8 mouse cellular contexts compared by ENCODE assay signal in genomic region chr6:86523242-86523754, GRCm38 (mm10). TPM values are rescaled to one million over a fixed set of nuclear protein-coding genes. Genes with fewer than 3 reads are reported as not detected.
DNase-seq lines count a peak whose midpoint lies in the region; ATAC-seq and TF ChIP-seq lines count a peak whose summit lies in the region.

No protein-coding gene starts in this region.

- no peaks in the 10 kb centered on the region; the same call in 1 of the 2 replicates for H3K36me3 ChIP-seq in kidney, adult 2 months (ENCODE audit: control insufficient read depth, insufficient read depth, low read length)
- peaks cover 39% of the 10 kb centered on the region for H3K36me3 ChIP-seq in hindbrain, embryonic 10.5 days
- H3K36me3 ChIP-seq in midbrain, embryonic 11.5 days (ENCODE audit: control insufficient read depth, insufficient read depth, low read length), result 0 out of 2 replicates have a peak, but pooled peaks cover 2% of the 10 kb centered on the region

- peak overlapping the region; percentile 68 for H3K4me3 ChIP-seq in kidney, adult 2 months (ENCODE audit: insufficient read depth, low read depth, low read length)
- peak overlapping the region; percentile 96 for H3K4me3 ChIP-seq in hindbrain, embryonic 10.5 days
- peak overlapping the region; percentile 98 for H3K4me3 ChIP-seq in midbrain, embryonic 11.5 days (ENCODE audit: low read depth, low read length)

- peak; percentile 22 for DNase-seq in kidney, adult 2 months
- no peak for DNase-seq in kidney, adult 9 months
- peak; percentile 48 for DNase-seq in NIH3T3 (ENCODE audit: low read depth)
- DNase-seq in hindbrain, embryonic 10.5 days (ENCODE audit: low spot score), result no peak
- peak; percentile 84 for DNase-seq in midbrain, embryonic 11.5 days (ENCODE audit: low spot score, missing footprints)
- DNase-seq in thymus, postnatal 14 days, result no peak
- DNase-seq in gastrocnemius, postnatal 36 days, result no peak

- intact Hi-C loops in gastrocnemius, postnatal 36 days (cut with DNase I), result loop anchor here (5.0 kb wide), 1 partner anchor 36 kb away; no protein-coding TSS in a partner anchor

- peak overlapping the region; percentile 56 for H3K27ac ChIP-seq in kidney, adult 2 months (ENCODE audit: insufficient read depth, low read depth, low read length)
- H3K27ac ChIP-seq in hindbrain, embryonic 10.5 days, result peak overlapping the region; percentile 99
- H3K27ac ChIP-seq in midbrain, embryonic 11.5 days (ENCODE audit: low read depth, low read length), result peak overlapping the region; percentile 81; the same call in 1 of the 2 replicates

- no peak for ATAC-seq in midbrain, embryonic 11.5 days (ENCODE audit: low FRiP score)
- no peak for ATAC-seq in cerebellum, adult (ENCODE audit: insufficient number of reproducible peaks, low FRiP score, low TSS enrichment)

- H3K27me3 ChIP-seq in kidney, adult 2 months (replicated peaks; ENCODE audit: control insufficient read depth, insufficient read depth, low read length), result no peaks in the 10 kb centered on the region
- no peaks in the 10 kb centered on the region for H3K27me3 ChIP-seq in hindbrain, embryonic 10.5 days (ENCODE audit: insufficient read depth, poor library complexity, severe bottlenecking)
- no peaks in the 10 kb centered on the region for H3K27me3 ChIP-seq in midbrain, embryonic 11.5 days (ENCODE audit: control insufficient read depth, insufficient read depth, low read length)

- WGBS in kidney, adult 2 months, result 14% methylated on average over 3 of the region's 3 CpGs
- 46% methylated on average over 3 of the region's 3 CpGs for WGBS in hindbrain, embryonic 10.5 days
- WGBS in midbrain, embryonic 11.5 days, result 45% methylated on average over 3 of the region's 3 CpGs

- peak overlapping the region; percentile 99 for H3K9ac ChIP-seq in midbrain, embryonic 11.5 days (ENCODE audit: low read length)

- H3K4me1 ChIP-seq in kidney, adult 2 months (ENCODE audit: control insufficient read depth, insufficient read depth, low read length), result peaks cover 19% of the 10 kb centered on the region
- peaks cover 28% of the 10 kb centered on the region for H3K4me1 ChIP-seq in hindbrain, embryonic 10.5 days (replicated peaks)
- peaks cover 18% of the 10 kb centered on the region for H3K4me1 ChIP-seq in midbrain, embryonic 11.5 days (ENCODE audit: control insufficient read depth, insufficient read depth, low read length)

- no peak for TF ChIP-seq CTCF in kidney, adult 2 months (conservative IDR thresholded peaks at IDR 0.05; ENCODE audit: insufficient read depth, insufficient read length, low read depth, low read length)

- TF ChIP-seq POLR2A in kidney, adult 2 months (IDR thresholded peaks at IDR 0.05; ENCODE audit: low read depth, low read length), result no peak

- peak overlapping the region; percentile 71 for H3K4me2 ChIP-seq in midbrain, embryonic 11.5 days

- H3K9me3 ChIP-seq in hindbrain, embryonic 10.5 days, result no peaks in the 10 kb centered on the region
- H3K9me3 ChIP-seq in midbrain, embryonic 11.5 days (ENCODE audit: control insufficient read depth, low read length), result no peaks in the 10 kb centered on the region

RNA-seq across cellular contexts. Expression of gene Pcbp1, which starts 2.8 kb away (rescaled TPM):
- 165 and 166 TPM in 2 replicates for polyA plus RNA-seq in kidney, adult 2 months (2012; rRNA removed)
- 478 and 520 TPM in 2 replicates for polyA plus RNA-seq in hindbrain, embryonic 10.5 days (2016; fragmentation: Nextera tagmentation; extraction: Ambion mirVana)
- 418 and 497 TPM in 2 replicates for polyA plus RNA-seq in midbrain, embryonic 11.5 days (2014; fragmentation: Nextera tagmentation; extraction: Ambion mirVana)
- 100 to 1,000 TPM; 102 to 112 TPM for total RNA-seq in gastrocnemius, postnatal 36 days (2021)

Comparison
In these comparisons a context has a peak if more than half of its experiments do, and no peak if none do; other contexts are left out.
1. DNase-seq: peak in kidney, adult 2 months (single experiment), NIH3T3 (single experiment) and midbrain, embryonic 11.5 days (single experiment); none in kidney, adult 9 months (single experiment), hindbrain, embryonic 10.5 days (single experiment), thymus, postnatal 14 days (single experiment) and gastrocnemius, postnatal 36 days (0 of 2).
2. Peak in every context shown above with its lines, with median percentiles within 50 percentile points of each other: H3K27ac ChIP-seq and H3K4me3 ChIP-seq.